Mouse (Mus musculus): ENCODE results near the gene Gm128. TPM values are rescaled to one million over a fixed set of nuclear protein-coding genes. Genes with fewer than 3 reads are reported as not detected.

Gm128 gene
- polyA plus RNA-seq, 1 experiment: 0.58 TPM

DNA sequence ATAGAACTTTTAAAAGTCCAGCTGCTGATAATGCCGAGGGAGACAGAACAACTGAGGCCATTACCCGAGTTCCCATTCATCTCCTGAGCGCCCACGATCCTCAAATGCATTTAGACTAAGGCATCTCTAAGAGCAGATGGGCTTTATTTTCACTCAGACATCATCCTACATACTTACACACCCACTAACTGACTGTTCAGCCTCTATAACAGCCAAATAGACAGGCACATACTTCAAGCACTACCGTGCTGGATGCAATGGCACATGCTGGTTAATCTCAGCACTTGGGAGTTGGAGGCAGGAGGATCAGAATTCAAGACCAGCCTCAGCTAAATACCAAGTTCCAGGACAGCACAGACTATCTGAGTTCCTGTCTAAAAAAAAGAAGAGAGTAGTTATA, 28.4 kb upstream of the Gm128 start:
- no peak for DNase-seq (ENCODE audit: low spot score)

DNA sequence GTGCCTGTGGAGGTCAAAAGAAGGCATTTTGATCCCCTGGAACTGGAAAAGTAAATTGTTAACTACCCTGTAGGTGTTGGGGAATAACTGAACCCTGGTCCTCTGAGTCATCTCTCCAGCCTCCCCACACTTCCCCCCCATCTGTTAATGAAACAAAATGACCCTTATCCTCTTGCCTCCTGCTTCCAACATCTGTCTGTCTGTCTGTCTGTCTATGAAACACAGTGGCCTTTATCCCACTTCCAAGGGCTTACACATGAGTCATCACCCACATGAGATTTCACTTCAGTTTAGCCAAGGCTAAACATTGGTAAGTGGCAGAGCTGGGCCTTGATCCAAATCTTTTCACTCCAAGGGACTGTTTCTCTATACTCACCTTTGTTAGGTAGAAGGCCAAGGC, 26.5 kb upstream of the Gm128 start:
- no peak for DNase-seq (ENCODE audit: low spot score)

DNA sequence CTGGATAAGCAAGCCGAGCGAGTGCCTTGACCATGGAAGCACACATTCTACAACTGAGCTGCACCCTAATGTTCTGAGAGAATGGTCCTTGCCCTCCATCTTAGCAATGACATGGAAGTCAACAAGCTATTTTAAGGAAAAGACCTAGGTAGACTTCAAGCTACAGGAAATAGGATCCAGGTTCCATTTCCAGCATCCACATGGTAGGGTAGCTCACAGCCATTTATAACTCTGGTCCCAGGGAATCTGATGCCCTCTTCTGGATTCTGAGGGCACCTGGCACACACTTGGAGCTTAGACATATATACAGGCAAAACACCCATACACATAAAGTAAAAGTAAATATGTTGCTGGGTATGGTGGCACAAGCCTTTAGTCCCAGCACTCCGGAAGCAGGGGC, 24.7 kb upstream of the Gm128 start:
- DNase-seq (ENCODE audit: low spot score): no peak

DNA sequence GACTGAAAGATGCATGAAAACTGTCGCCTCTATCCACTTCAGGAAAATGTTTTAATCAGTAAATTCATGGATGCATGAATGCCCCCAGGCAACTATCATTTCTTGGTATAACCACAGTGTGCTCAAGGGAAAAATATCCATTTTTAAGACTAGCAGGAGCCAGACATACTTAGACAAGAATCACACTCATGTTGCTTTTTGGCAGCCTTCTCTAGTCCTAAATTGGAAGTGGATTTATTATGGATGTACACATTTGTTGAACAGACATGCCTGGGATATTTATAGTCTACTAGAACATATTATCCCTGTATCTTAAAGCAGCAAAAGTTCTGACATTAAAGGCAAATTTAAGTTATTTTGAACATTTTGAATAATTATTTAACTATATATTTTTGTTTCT, 23.3 kb upstream of the Gm128 start:
- DNase-seq (ENCODE audit: low spot score): no peak

DNA sequence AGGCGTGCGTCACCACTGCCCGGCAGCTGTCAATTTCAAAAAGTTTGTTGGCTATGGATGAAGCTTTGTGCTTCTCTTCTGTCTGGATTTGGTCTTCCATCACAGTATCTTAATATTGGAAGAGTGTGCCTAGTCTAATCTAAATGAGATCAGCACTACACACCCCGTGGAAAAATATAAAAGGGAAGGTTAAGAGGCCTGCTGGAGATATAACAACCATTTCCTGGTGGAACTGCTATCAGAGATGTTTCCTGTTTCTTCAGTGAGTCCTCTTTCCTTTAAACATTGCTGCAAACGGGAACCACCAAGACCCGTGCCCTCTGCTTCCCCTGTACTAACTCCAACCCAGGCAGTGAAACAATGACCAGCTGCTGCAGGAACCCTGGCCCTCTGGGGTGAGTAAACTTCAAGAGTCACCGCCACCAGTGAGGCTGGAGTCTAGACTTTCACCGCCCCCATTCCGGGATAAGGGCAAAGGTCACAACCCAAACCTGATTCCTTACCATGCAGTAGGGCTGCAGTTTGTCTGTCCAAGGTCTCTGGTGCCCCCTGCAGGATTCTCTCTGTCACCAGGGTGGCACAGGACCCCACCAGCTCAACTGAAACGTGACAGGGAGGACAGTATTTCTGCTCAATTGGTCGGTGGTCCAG, 21.8 kb upstream of the Gm128 start:
- no peak for DNase-seq (ENCODE audit: low spot score)

DNA sequence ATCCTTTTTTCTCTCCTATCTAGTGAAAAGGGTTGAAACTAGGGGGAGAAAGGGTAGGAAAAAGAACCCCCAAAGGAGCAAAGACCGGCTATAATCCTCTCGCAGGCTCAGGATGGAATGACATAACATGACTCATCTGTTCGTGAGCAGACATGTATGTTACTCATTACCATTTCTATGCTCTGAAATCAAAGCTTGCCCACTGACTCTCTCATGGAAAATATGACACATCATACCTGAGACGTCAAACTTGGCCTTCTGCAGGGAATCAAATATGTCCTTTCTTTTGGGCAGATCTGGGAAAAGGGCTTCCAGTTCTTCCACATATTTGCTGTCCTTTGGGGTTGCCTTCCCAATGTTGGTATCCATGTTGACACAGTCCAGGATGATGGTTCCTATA, 20.6 kb upstream of the Gm128 start:
- DNase-seq (ENCODE audit: low spot score): no peak

DNA sequence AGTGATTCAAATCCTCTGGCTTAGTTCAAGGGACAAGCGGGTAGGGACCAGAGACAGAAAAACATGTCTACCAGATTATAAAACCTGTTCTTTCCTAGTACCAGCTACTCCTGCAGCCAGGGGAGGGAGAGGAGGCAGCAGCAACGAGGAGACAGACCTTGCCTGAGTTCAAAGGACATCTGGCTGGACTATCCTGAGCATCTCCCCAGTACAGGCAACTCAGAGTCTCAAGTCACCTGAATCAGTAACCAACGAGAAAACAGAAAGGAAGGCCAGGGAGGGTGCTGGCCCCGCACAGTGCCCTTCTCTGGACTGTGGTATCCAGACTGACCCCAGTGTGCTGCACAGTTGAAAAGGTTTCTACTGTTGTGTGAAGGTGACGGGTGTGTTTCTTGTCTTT, 15.5 kb upstream of the Gm128 start:
- no peak for DNase-seq (ENCODE audit: low spot score)

DNA sequence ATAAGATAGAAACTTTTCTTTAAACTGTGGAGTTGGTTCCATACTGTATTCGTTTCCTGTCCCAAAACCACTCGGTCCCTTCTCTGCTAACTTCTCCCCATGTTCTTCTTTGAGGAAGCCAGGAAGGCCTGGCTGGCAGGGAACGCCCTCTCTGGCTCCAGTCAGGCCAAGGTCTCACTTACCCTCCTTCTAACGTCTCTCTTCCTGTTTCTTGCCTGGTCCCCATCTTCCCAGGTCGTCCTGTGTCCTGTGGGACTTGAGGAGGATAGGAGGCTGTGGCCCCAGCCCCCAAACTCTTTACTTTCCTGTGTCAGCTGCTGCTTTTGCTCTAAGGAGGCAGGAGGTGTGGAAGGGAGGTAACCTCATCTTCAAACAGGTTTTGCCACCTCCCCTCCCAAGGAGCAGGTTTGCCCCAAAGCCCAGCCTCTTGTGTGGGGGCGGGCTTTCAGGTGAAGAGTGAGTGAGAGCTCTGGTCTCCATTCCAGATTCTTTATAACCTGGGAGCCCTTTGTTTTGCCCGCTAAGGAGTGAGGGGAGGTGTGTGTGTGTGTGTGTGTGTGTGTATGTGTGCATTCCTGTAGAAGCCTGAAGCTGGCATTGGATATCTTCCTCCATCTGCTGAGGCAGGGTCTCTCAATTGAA, 9.5 kb upstream of the Gm128 start, which contains the start of gene Bnipl:
Gene Bnipl (minus strand): TSS at position 411 of the 642 bp plus-strand sequence.
- no peak for DNase-seq (ENCODE audit: low spot score)

DNA sequence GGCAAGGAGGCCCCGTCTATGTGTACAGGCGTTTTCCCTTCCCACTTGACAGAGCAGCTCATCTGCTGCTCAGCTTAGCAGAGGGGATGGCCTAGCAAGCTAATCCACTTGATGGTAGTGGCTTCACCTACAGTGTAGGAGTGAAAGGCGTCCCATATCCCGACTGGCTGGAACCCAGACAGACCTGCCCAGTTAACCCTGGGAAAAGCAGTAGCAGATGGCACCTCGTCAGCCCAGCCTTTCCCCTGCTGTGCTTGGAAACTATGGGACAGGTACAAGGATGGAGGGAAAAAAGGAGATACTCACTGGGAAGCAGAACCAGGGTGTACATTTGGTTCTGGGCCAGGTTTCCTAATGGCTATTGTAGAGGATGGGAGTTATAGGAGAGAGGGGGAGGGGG, 9.0 kb upstream of the Gm128 start:
- no peak for DNase-seq (ENCODE audit: low spot score)

DNA sequence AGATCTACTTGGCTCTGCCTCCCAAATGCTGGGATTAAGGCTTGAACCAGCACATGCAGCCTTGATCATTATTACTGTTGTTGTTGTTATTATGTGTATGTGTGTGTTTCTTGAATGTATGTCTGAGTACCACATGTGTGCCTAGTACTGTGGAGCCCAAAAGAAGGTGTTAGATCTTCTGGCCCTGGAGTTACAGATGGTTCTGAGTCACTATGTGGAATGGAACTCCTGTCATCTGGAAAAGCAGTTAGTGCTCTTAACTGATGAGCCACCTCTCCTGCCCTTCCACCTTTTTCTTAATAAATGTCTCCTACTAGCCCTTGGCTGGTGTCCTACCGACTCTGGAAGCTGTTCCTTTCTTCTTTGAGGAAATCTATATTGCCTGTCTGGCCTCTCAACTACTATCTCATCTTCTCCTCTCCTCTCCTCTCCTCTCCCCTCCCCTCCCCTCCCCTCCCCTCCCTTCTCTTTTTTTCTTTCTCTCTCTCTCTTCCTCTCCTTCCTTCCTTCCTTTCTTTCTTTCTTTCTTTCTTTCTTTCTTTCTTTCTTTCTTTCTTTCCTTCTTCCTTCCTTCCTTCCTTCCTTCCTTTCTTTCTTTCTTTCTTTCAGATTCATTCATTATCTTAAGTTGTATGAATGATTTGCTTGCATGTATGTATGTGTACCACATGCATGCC, 6.4 kb upstream of the Gm128 start:
- no peak for DNase-seq (ENCODE audit: low spot score)

DNA sequence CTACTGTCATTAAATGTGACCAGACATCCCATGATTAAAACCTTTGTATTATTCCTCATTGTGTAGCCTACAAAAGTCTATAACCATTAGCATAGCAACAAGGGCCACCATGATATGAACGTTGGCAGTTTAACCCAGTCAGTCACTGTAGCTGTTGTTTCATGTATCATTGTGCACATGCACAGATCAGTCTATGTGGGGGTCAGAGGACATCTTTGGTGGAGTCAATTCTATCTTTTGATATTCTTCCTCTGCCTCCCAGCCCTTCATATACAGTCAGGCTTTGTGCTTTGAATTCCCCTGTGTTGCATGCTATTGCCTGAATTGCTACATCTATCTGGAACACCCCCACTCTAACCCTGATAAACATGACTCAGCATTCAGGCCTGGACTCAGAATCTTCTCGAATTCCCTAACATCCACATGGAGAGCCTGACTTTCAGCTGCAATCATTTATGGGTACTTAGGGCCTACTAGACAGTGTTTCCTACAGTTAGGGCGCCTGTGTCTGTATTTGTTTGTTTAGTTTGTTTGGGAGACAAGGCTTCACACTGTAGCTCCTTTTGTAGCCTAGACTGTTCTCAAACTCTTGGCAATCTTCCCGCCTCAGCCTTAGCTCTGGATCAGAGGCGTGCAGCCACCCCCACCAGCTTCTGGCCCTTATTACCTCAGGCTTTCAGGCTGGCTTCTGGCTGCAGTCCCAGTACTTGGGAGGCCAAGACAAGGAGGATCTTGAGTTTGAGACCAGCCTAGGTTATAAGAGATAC, 5.2 kb upstream of the Gm128 start:
- no peak for DNase-seq (ENCODE audit: low spot score)

DNA sequence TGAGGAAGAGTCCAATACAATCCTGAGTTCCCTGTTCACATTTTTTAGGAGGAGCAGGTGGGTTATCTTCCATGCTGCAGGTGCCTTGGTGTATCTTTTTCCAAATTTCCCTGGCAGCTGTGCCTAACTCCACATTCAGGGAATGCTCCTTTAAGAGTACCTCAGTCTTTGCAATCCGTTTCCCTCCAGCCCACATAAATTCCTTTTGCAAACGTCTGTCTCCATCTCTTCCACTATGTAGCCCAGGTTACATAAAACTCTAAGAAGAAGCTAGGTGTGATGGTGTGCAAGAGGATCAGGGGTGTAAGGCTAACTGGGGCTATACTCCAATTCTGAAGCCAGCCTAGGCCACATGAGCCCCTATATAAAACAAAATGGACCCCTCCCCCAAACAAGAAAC, 1.7 kb upstream of the Gm128 start:
- no peak for DNase-seq (ENCODE audit: low spot score)

DNA sequence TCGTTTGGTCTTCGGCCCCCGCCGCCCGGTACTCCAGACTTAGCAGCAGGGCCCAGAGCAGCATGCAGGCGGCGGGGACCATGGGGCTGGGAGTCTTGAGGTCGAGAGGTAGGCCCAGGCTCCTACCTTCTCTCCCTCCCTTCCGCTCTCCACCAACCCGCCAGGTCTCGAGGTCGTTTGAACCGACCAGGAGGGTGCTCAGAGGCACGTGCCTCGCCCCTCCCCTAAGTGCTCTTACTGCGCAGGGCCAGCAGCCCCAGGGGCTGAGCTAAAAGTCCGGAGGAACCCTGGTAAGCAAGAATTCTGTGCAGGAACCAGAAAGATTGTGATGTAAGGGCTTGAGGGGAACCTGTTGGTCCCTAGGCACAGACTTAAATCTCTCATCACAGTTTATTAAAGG, 498 bp downstream of the Gm128 start:
- no peak for DNase-seq (ENCODE audit: low spot score)

DNA sequence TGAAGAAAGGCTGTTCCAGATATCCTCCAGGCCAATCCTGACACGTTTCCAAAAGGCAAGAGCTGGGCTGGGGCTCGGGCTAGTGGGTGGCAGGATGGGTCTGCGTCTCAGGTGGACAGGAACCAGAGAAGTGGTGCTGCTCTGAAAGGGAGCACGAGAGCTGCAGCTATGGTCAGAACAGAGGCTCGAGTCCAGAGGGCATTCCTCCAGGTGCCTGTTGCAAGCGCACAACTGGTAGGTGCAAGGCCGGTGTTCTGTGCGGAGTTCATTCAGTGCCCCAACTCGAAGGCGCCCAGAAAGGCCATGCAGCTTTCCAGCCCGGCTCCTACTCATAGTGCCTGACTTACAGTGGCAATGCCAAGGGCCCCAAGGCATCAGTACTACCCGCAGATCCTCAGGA, 1.4 kb downstream of the Gm128 start:
- no peak for DNase-seq (ENCODE audit: low spot score)

DNA sequence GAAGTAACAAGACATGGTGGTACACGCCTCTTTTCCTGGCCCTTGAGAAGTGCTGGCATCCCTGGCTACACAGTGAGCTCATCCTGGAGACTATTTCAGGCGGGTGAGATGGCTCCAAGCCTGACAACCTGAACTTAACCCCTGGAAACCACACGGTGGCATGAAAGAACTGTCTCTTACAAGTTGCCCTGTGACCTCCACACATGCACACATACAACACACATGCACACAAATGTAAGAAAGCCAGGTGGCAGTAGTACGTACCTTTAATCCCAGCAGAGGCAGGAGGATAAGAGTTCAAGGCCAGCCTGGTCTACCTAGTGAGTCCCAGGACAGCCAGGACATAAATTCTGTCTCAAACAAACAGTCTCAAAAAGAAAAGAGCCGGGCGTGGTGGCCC, 2.4 kb downstream of the Gm128 start:
- DNase-seq (ENCODE audit: low spot score): no peak

DNA sequence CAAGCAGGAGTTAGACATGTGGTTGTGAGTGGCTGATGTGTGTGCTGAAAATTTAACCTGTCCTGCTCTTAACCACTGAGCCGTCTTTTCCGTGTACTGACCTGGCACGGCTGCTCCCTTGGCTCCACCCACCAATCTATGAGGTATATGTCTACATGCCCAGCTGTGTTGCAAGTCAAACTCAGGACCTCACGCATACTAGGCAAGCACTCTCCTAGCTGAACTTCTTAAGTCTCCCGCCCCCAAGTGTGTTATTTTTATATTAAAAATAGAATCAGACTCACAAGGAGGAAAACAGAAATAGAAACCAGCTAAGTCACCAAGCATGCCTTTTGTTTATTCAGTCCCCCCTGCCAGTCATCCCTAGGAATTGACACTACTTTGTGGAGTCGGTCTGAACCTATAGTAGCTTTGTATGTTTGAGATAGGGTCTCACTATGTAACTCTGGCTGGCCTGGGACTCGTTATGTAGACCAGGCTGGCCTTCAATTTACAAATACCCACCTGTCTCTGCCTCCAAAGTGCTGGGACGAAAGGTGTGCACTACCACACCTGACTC, 3.8 kb downstream of the Gm128 start:
- DNase-seq (ENCODE audit: low spot score): no peak

DNA sequence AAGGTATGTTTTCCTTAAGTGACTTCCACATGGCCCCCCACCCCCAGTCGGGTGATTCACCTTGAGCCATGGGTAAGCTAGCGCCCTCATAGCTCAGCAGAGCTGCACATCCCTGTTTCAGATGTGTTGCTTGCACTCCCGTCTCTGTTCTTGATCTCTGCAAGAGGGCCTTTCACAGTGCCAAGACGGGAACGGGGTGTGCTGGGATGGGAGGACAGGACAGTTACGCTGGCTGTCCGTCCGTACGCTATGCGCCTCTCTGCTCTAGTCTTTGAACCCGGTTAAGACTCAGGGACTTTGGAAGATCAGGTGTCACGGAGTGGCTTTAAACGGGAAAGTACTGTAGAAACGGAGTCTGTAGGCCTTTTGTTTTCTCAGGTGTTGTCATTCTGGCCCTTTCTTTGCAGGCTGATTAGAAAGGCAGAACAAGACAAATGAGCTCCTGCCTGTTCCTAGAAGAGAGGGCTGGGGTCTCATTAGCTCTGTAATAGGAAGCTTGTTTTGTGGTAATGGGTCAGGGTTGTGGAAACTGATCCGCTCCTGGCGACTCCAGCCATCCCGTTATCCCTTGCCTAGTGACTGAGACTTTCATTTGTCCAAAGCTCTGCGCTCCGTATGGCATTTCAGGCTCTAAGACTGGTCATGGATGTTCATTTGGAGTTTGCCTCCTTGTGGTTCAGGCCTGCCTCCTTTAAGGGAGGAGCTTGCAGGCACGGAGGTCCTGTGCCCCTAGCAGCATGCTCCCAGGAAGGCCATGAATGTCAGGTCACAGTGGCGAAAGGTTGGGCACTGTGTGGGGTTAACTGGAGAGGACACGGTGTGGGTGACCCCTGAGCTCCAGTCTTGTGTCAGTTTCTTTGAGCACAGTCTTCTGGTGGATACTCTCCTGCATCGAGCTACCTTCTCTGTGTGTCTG, 5.8 kb downstream of the Gm128 start:
- DNase-seq (ENCODE audit: low spot score): no peak

DNA sequence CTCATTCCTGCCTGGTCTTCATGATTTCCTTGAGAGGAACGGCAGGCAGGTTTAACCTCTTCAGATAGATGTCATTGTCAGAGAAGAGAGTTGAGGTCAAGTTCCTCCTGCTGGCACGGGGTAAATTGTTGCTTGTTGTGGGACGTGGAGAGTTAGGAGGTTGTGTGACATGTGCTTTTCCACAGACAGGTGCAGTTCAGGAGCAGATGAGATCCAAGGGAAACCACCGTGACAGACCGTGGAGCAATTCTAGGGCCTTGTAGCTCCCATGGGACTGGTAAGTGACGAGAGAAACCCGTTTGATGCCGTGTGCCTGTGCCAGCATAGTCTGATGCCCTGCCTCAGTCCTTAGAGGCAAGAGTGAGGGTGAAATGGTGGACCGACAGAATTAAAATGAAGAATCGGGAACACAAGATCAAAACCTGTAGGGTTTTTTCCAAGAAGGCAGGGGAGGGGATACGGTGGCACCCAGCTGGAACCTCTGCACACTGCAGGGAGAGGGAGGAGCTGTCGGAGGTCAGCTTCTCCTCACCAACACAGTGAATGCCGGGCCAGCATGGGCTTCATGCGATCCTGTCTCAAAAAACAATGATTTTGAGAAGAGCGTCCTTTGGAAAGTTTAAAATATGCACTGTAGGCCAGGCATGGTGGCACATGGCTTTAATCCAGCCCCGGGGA, 8.0 kb downstream of the Gm128 start:
- DNase-seq (ENCODE audit: low spot score): no peak

DNA sequence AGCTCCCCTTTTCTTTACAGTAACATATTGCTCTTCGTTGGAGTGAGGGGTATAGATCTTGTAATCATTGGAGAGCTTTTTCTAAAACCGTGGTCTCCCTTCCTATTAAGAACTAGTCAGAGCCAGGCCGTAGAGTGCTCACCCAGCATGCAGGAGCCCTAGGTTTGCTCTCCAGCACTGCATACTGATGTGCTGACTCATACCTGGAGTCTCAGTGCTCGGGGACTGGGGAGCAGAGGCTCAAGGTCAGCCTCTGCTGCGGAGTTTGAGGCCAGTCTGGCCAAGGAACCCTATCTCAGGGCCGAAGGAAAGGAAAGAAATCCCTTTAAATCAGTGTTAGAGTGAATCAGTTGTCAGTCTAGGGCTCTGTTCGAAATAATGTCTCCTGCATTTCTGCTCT, 8.6 kb downstream of the Gm128 start:
- DNase-seq (ENCODE audit: low spot score): no peak
